Mouse (Mus musculus) frontal cortex, postnatal 36 days (tissue): Measurements from ENCODE around the gene H2-Eb1.

Experiments used
- DNase-seq, 2 experiments: peaks; one replicate each; pipeline ENCODE4 v3.0.0; 2022; ENCODE audit warnings: low spot score in 2 of 2

Gene H2-Eb1

GRCm38 (mm10) chr17:34305380-34306030, at the start of gene H2-Eb1:
TSS of gene H2-Eb1 (plus strand) at chr17:34305867.
- DNase-seq, result peak; percentile 87 to 95

DNA sequence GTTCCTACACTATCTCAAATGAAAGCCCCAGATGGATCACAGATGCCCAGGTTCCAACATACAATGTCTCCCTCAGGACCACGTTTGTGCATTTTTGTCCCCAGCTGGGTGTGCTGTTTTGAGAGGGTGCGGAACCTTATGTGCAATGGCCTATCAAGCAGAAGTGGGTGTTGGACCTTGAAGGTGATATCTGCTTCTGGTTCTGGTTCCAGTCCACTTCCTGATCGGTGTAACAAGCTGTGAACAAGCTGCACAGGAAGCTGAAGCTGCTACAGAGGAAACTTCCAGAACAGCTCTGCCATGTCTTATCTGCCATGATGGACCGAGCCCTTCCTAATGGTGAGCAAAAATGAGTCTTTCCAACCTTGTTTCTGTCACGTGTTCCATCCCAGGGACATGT, 49.2 kb upstream of the H2-Eb1 start:
- no peak for DNase-seq

GRCm38 (mm10) chr17:34257594-34258375, 47.9 kb upstream of the H2-Eb1 start, which contains the start of gene H2-Ab1:
TSS of gene H2-Ab1 (plus strand) at chr17:34257689.
- peak; percentile 85 to 91 for DNase-seq

- DNase-seq, result no peak
These were observed 45.1 kb upstream of the H2-Eb1 start for GRCm38 (mm10) chr17:34260551-34260950.

GRCm38 (mm10) chr17:34261502-34261901, 44.2 kb upstream of the H2-Eb1 start:
- peak; percentile 48 to 81 for DNase-seq

DNA sequence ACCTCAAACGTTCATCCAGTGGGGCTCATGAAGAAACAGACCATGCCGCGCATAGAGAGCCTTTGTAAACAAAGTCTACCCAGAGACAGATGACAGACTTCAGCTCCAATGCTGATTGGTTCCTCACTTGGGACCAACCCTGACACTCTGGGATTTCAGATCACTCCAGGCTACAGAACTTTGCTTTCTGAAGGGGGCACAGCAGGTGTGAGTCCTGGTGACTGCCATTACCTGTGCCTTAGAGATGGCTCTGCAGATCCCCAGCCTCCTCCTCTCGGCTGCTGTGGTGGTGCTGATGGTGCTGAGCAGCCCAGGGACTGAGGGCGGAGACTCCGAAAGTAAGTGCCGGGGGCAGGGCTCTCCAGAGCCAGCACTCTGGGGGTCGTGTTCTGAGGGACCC, 42.6 kb upstream of the H2-Eb1 start:
- peak; percentile 70 to 84 for DNase-seq

DNA sequence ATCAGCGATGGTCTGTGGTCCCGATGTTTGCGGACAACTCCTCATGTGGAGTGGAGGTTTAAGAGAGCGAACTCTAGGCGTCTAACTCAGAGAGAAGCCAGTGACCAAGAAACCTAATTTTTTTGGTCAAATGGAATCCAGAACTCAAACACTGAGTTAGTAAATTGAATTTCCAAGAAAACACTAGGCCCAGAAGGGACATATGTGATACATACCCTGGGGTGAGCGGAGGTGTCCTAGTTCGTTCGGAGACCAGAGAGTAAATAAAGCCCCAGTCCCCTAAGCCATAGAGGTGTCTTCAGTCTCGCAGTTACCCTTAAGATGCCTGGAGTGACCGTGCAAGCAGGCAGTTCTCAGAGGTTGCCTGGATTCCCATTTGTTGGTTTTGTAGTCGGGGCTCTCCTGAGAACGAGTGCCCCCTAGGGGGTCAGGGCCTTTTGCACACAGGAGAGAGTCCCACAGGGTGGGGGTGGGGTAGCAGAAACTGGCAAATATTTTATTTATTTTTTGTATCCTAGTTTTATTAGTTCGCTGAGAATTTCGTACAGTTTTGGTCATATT, 41.8 kb upstream of the H2-Eb1 start:
- no peak for DNase-seq

DNA sequence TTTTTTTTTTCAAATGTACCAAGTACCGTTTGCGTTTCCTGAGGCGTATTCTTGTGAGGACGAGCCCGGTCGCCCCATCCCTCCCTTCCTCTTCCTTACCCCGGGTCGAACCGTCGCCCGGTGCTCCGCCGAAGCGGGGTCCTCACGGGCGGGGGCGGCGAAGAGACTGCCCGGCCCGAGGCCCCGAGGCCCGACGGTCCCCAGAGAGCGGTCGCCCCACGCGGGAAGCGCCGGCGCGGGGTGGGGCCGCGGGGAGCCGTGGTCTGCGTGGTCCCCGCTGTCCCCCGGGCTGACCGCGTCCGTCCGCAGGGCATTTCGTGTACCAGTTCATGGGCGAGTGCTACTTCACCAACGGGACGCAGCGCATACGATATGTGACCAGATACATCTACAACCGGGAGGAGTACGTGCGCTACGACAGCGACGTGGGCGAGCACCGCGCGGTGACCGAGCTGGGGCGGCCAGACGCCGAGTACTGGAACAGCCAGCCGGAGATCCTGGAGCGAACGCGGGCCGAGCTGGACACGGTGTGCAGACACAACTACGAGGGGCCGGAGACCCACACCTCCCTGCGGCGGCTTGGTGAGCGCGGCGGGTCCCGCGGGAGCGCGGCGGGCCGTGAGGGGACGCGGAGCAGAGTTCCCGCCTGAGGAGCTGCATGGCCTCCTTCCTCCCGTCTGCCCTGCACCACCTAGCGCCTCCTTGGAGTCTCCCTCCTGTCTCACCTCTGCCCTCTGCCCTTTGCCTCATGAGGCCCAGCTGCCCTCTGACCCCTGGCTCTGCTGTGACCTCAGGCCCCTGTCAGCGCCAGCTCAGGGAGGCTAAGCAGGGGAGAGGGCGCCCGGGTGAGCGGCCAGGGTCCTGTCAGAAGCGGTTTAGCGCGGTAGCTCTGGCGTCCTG, 41.0 kb upstream of the H2-Eb1 start:
- DNase-seq, result no peak

DNA sequence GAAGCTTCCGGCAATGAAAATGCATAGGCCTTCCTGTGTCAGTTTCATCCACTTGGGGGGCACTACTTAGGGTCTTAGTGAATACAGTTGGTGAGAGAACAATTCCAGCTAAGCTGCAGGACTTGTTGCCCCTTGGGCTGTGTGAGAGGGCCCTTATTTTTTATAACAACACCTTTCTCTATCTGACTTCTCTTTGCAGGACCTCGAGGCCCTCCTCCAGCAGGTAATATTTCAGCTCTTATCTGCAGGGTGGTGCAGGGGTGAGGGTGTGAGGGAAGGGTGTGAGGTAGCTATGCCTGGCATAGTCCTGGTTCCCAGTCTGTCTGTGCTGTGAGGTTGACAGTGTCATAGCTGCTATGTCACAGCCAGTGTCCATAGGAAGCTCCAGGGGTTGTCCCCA, 37.4 kb upstream of the H2-Eb1 start:
- no peak for DNase-seq

GRCm38 (mm10) chr17:34268748-34269147, 36.9 kb upstream of the H2-Eb1 start:
- no peak for DNase-seq

- no peak for DNase-seq
These were observed 35.9 kb upstream of the H2-Eb1 start for GRCm38 (mm10) chr17:34269817-34270216.

GRCm38 (mm10) chr17:34270230-34270629, 35.4 kb upstream of the H2-Eb1 start:
- no peak for DNase-seq

DNA sequence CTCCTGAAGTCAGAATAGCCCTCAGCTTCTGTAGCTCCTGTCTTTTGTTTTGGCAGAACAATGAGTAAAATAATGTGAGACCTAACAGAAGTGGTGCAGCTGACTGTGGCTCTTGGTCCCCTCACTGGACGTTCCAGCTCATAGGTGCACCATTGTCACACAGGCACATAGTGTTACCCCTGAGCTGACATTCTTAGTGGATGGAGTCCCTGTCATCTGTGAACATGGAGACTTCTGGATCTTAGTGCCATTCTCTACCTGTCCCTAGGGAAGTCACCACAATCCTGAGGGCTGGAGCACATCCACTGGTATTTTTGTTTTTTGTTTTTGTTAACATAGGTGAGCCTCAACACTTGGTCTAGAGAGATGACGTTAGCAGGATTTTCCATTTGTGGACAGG, 34.7 kb upstream of the H2-Eb1 start:
- no peak for DNase-seq

GRCm38 (mm10) chr17:34272102-34272501, 33.6 kb upstream of the H2-Eb1 start:
- no peak for DNase-seq

- DNase-seq, result no peak
These were observed 25.1 kb upstream of the H2-Eb1 start for GRCm38 (mm10) chr17:34280499-34281038.

- DNase-seq, result no peak
These were observed 23.8 kb upstream of the H2-Eb1 start for GRCm38 (mm10) chr17:34281836-34282235.

- DNase-seq, result no peak
These were observed 20.3 kb upstream of the H2-Eb1 start for GRCm38 (mm10) chr17:34285371-34285770.

GRCm38 (mm10) chr17:34285848-34286247, 19.8 kb upstream of the H2-Eb1 start:
- DNase-seq, result no peak

- no peak for DNase-seq
These were observed 19.2 kb upstream of the H2-Eb1 start for GRCm38 (mm10) chr17:34286501-34286900.

DNA sequence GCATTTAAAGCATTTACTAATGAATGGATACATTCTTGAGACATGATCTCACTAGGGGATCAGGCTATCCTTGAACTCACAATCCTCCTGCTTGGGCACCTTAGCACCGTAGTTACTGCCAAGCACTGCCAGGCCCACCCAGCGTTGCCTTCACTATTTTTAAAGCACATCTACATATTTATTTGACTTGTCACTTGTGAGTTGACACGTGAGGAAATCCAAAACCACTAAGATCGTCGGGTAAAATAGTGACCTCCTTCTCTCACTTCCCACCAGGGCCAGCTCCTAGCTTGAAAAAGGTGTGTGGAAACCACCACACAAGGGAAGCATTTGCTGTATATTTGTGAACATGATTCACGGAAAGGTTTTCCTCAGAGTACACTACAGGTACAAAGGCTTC, 18.7 kb upstream of the H2-Eb1 start:
- DNase-seq, result no peak

- DNase-seq, result peak; percentile 77 to 93
These were observed 18.0 kb upstream of the H2-Eb1 start, which contains the start of gene H2-Aa for GRCm38 (mm10) chr17:34287648-34288047. TSS of gene H2-Aa (minus strand) at chr17:34287823.
